In the genomic region with DNA sequence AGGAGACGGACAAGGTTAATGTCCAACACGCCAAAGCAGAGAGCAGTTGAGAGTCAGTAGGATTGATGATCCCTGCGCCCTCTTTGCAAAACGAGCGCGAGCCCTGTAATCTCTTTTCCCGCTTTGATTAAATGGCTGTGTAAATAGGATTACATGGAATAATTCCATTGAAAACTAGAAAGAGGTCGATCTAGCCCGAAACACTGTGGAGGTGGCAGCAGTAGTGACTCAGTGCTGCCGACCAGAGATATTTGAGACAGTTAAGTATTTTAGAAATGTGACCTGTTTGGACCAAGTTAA, we compare ENCODE assay signal across 9 mouse cellular contexts. TPM values are rescaled to one million over a fixed set of nuclear protein-coding genes. Genes with fewer than 3 reads are reported as not detected.
DNase-seq lines count a peak whose midpoint lies in the region; ATAC-seq lines count a peak whose summit lies in the region.
"Had no signal": no experiment of that assay in that cellular context is flagged by ENCODE, and none has a peak within 500 bp of the region (broad histone marks: within the 10 kb centered on the region; RNA-seq: fewer than 3 reads in every experiment).

No protein-coding gene starts in this region.

- 4% methylated on average over 10 of the region's 10 CpGs for WGBS in heart, embryonic 12.5 days
- 6% methylated on average over 10 of the region's 10 CpGs for WGBS in hindbrain, embryonic 15.5 days
- 3% methylated on average over 10 of the region's 10 CpGs for whole genome bisulfite sequencing in midbrain, embryonic 14.5 days

- H3K4me2 ChIP-seq in heart, embryonic 12.5 days = peak overlapping the region; percentile 70
- H3K4me2 ChIP-seq in hindbrain, embryonic 15.5 days = peak overlapping the region; percentile 95
- H3K4me2 ChIP-seq in midbrain, embryonic 14.5 days (ENCODE audit: low read length) = peak overlapping the region; percentile 99

- no peak for DNase-seq in heart, postnatal 4 days
- peak; percentile 45 for DNase-seq in embryo, embryonic 11 days
- DNase-seq in midbrain, embryonic 14.5 days = peak; percentile 59
- no peak for DNase-seq in thymus, postnatal 36 days
- no peak for DNase-seq in c-Kit-positive CD71-positive TER-119-positive erythroid progenitor cells, embryonic 14.5 days (ENCODE audit: low spot score)
- DNase-seq in adrenal gland, postnatal 14 days = no peak

- H3K9me3 ChIP-seq in heart, embryonic 12.5 days (replicated peaks) = no peaks in the 10 kb centered on the region
- no peaks in the 10 kb centered on the region for H3K9me3 ChIP-seq in hindbrain, embryonic 15.5 days
- no peaks in the 10 kb centered on the region for H3K9me3 ChIP-seq in midbrain, embryonic 14.5 days (ENCODE audit: control insufficient read depth, low read length)

- H3K36me3 ChIP-seq in heart, embryonic 12.5 days = no peaks in the 10 kb centered on the region
- no peaks in the 10 kb centered on the region for H3K36me3 ChIP-seq in hindbrain, embryonic 15.5 days
- no peaks in the 10 kb centered on the region for H3K36me3 ChIP-seq in midbrain, embryonic 14.5 days (ENCODE audit: control insufficient read depth, insufficient read depth, low read length)

- H3K9ac ChIP-seq in heart, embryonic 12.5 days = peak overlapping the region; percentile 69
- H3K9ac ChIP-seq in hindbrain, embryonic 15.5 days = 0 out of 2 replicates have a peak overlapping the region, but pooled peaks have one; percentile 2
- H3K9ac ChIP-seq in midbrain, embryonic 14.5 days (replicated peaks; ENCODE audit: low read length) = no peak overlapping the region

- H3K4me1 ChIP-seq in heart, embryonic 12.5 days (replicated peaks) = peaks cover 45% of the 10 kb centered on the region
- H3K4me1 ChIP-seq in hindbrain, embryonic 15.5 days (replicated peaks) = peaks cover 29% of the 10 kb centered on the region
- peaks cover 12% of the 10 kb centered on the region; the same call in 1 of the 2 replicates for H3K4me1 ChIP-seq in midbrain, embryonic 14.5 days (ENCODE audit: control insufficient read depth, insufficient read depth, low read length)

- H3K4me3 ChIP-seq in heart, embryonic 12.5 days = peak overlapping the region; percentile 45
- H3K4me3 ChIP-seq in hindbrain, embryonic 15.5 days = peak overlapping the region; percentile 80
- peak overlapping the region; percentile 56 for H3K4me3 ChIP-seq in midbrain, embryonic 14.5 days (replicated peaks; ENCODE audit: low read depth, low read length)

- no peak for ATAC-seq in heart, embryonic 12.5 days (ENCODE audit: insufficient number of reproducible peaks, low FRiP score)
- ATAC-seq in hindbrain, embryonic 15.5 days (ENCODE audit: low FRiP score, low read depth) = no peak
- ATAC-seq in midbrain, embryonic 14.5 days (ENCODE audit: low FRiP score, low TSS enrichment) = no peak
- ATAC-seq: CD4-positive, CD25-positive, alpha-beta regulatory T cell, adult 4 months had no signal

- no peaks in the 10 kb centered on the region for H3K27me3 ChIP-seq in heart, embryonic 12.5 days (replicated peaks)
- peaks cover 16% of the 10 kb centered on the region; the same call in 1 of the 2 replicates for H3K27me3 ChIP-seq in hindbrain, embryonic 15.5 days
- H3K27me3 ChIP-seq in midbrain, embryonic 14.5 days (ENCODE audit: control insufficient read depth, insufficient read depth, low read length) = peaks cover 88% of the 10 kb centered on the region

- H3K27ac ChIP-seq in heart, embryonic 12.5 days (ENCODE audit: poor library complexity, severe bottlenecking) = no peak overlapping the region
- peak overlapping the region; percentile 20; the same call in 1 of the 2 replicates for H3K27ac ChIP-seq in hindbrain, embryonic 15.5 days (replicated peaks)
- no peak overlapping the region for H3K27ac ChIP-seq in midbrain, embryonic 14.5 days (replicated peaks; ENCODE audit: low read depth, low read length)

RNA-seq across cellular contexts. Expression of gene Kitl, which starts 2.3 kb away (rescaled TPM):
- 17.8 and 19.4 TPM in 2 replicates for polyA plus RNA-seq in heart, embryonic 12.5 days (2016; fragmentation: Nextera tagmentation; extraction: Ambion mirVana)
- total RNA-seq in heart, postnatal 4 days (2021) = 100 to 1,000 TPM in 1 of 2 experiments, 10 to 100 TPM in 1; 96.3 to 105 TPM
- 24.3 and 30.7 TPM in 2 replicates for polyA plus RNA-seq in hindbrain, embryonic 15.5 days (2015; fragmentation: Nextera tagmentation; extraction: Ambion mirVana)
- polyA plus RNA-seq in midbrain, embryonic 14.5 days (2014; fragmentation: Nextera tagmentation; extraction: Ambion mirVana) = 22.2 and 23.7 TPM in 2 replicates
- 62.6 and 65.2 TPM in 2 replicates for total RNA-seq in adrenal gland, postnatal 14 days (2021)

Comparison
In these comparisons a context has a peak if more than half of its experiments do, and no peak if none do; other contexts are left out.
1. DNase-seq: peak in embryo, embryonic 11 days (single experiment) and midbrain, embryonic 14.5 days (single experiment); none in heart, postnatal 4 days (single experiment), thymus, postnatal 36 days (0 of 2), c-Kit-positive CD71-positive TER-119-positive erythroid progenitor cells, embryonic 14.5 days (single experiment) and adrenal gland, postnatal 14 days (single experiment).
2. Peak in every context shown above with its lines, with median percentiles within 50 percentile points of each other: H3K4me2 ChIP-seq and H3K4me3 ChIP-seq.